Mouse (Mus musculus) E14TG2a.4 (cell line): ENCODE measurements around the gene Csdc2.

ENCODE experiments used
- H3K27me3 ChIP-seq: 2 replicates; pipeline ENCODE4 v1.6.1; 2014; ENCODE audit warnings: low read length, control low read depth; ENCODE audit not compliant: insufficient read depth
- H3K36me3 ChIP-seq: 2 replicates; pipeline ENCODE4 v1.6.1; 2014; ENCODE audit warnings: low read length, control low read depth; ENCODE audit not compliant: insufficient read depth
- H3K4me1 ChIP-seq: replicated peaks from 2 replicates; pipeline ENCODE4 v1.6.1; 2014; ENCODE audit warnings: low read depth, low read length, control low read depth
- H3K4me3 ChIP-seq: replicated peaks from 2 replicates; pipeline ENCODE4 v1.5.1; 2014; ENCODE audit warnings: mild to moderate bottlenecking, low read length
- H3K9me3 ChIP-seq: 2 replicates; pipeline ENCODE4 v1.6.1; 2014; ENCODE audit warnings: low read length, control low read depth
- CTCF ChIP-seq: conservative IDR thresholded peaks from 2 replicates; pipeline ENCODE4 v1.5.1; 2014; ENCODE audit warnings: low read length
- NANOG ChIP-seq: IDR thresholded peaks from 2 replicates; pipeline ENCODE4 v1.6.1; 2014; ENCODE audit warnings: borderline replicate concordance, low read length, mixed read lengths
- POU5F1 ChIP-seq: IDR thresholded peaks from 2 replicates; pipeline ENCODE4 v1.6.1; 2014; ENCODE audit warnings: low read length, borderline replicate concordance

Gene Csdc2

GRCm38 (mm10) chr15:81932951-81933470 is 3.5 kb upstream of the Csdc2 start:
- no peak for TF ChIP-seq NANOG
- TF ChIP-seq POU5F1 = no peak
- TF ChIP-seq CTCF = no peak
- Histone ChIP-seq H3K27me3 (peaks cover 26% of the 10 kb centered on the region), H3K4me3 (no peak overlapping the region), H3K36me3 (no peaks in the 10 kb centered on the region), H3K9me3 (no peaks in the 10 kb centered on the region), H3K4me1 (peaks cover 40% of the 10 kb centered on the region)

GRCm38 (mm10) chr15:81933986-81934385 is 2.6 kb upstream of the Csdc2 start:
- TF ChIP-seq POU5F1 = no peak
- no peak for TF ChIP-seq NANOG
- TF ChIP-seq CTCF = no peak
- peaks cover 27% of the 10 kb centered on the region for H3K27me3 ChIP-seq
- no peaks in the 10 kb centered on the region for H3K36me3 ChIP-seq
- H3K4me1 ChIP-seq = peaks cover 46% of the 10 kb centered on the region
- no peaks in the 10 kb centered on the region for H3K9me3 ChIP-seq
- H3K4me3 ChIP-seq = no peak overlapping the region

GRCm38 (mm10) chr15:81935869-81936637 is 506 bp upstream of the Csdc2 start:
- Histone ChIP-seq H3K36me3 (no peaks in the 10 kb centered on the region), H3K4me1 (peaks cover 48% of the 10 kb centered on the region), H3K9me3 (no peaks in the 10 kb centered on the region), H3K27me3 (peaks cover 27% of the 10 kb centered on the region), H3K4me3 (peak overlapping the region; percentile 65; the same call in 1 of the 2 replicates)
- TF ChIP-seq NANOG = no peak
- TF ChIP-seq CTCF = no peak
- TF ChIP-seq POU5F1 = no peak

- H3K36me3 ChIP-seq = no peaks in the 10 kb centered on the region
- H3K4me1 ChIP-seq = peaks cover 49% of the 10 kb centered on the region
- peak overlapping the region; percentile 65 for H3K4me3 ChIP-seq
- no peaks in the 10 kb centered on the region for H3K9me3 ChIP-seq
- peaks cover 27% of the 10 kb centered on the region for H3K27me3 ChIP-seq
- TF ChIP-seq NANOG (no peak), CTCF (no peak), POU5F1 (no peak)
Measured at GRCm38 (mm10) chr15:81937098-81937972, 776 bp downstream of the Csdc2 start.

GRCm38 (mm10) chr15:81938246-81938645 is 1.7 kb downstream of the Csdc2 start:
- H3K4me1 ChIP-seq = peaks cover 45% of the 10 kb centered on the region
- H3K4me3 ChIP-seq = no peak overlapping the region
- TF ChIP-seq POU5F1 (no peak), CTCF (peak; percentile 50), NANOG (no peak)
- H3K27me3 ChIP-seq = peaks cover 29% of the 10 kb centered on the region
- no peaks in the 10 kb centered on the region for H3K36me3 ChIP-seq
- no peaks in the 10 kb centered on the region for H3K9me3 ChIP-seq

- no peak for TF ChIP-seq CTCF
- TF ChIP-seq POU5F1 = no peak
- TF ChIP-seq NANOG = no peak
- H3K4me1 ChIP-seq = peaks cover 46% of the 10 kb centered on the region
- no peaks in the 10 kb centered on the region for H3K9me3 ChIP-seq
- H3K36me3 ChIP-seq = no peaks in the 10 kb centered on the region
- H3K4me3 ChIP-seq = no peak overlapping the region
- H3K27me3 ChIP-seq = peaks cover 22% of the 10 kb centered on the region
Measured at GRCm38 (mm10) chr15:81939157-81939715, 2.7 kb downstream of the Csdc2 start.

GRCm38 (mm10) chr15:81939774-81940173 is 3.2 kb downstream of the Csdc2 start:
- Histone ChIP-seq H3K36me3 (no peaks in the 10 kb centered on the region), H3K4me3 (no peak overlapping the region), H3K27me3 (peaks cover 22% of the 10 kb centered on the region), H3K4me1 (peaks cover 46% of the 10 kb centered on the region), H3K9me3 (no peaks in the 10 kb centered on the region)
- no peak for TF ChIP-seq NANOG
- TF ChIP-seq CTCF = no peak
- TF ChIP-seq POU5F1 = no peak

- Histone ChIP-seq H3K36me3 (no peaks in the 10 kb centered on the region), H3K4me3 (no peak overlapping the region), H3K9me3 (no peaks in the 10 kb centered on the region), H3K4me1 (peaks cover 46% of the 10 kb centered on the region), H3K27me3 (peaks cover 22% of the 10 kb centered on the region)
- TF ChIP-seq NANOG (no peak), POU5F1 (no peak), CTCF (no peak)
Measured at GRCm38 (mm10) chr15:81940219-81940618, 3.7 kb downstream of the Csdc2 start.
